Mouse (Mus musculus) neutrophil, adult 59 days (primary cell): ENCODE data around the gene Kcnip1. TPM values are rescaled to one million over a fixed set of nuclear protein-coding genes. Genes with fewer than 3 reads are reported as not detected.

Experiments used
- total RNA-seq, 2 experiments: library from RNA; stranded (reverse); gene quantifications; 1 replicate in 1 of 2; 2 replicates in 1 of 2; pipeline ENCODE4 v1.2.4; 2023

Kcnip1 gene
- total RNA-seq: under 1 TPM in 1 of 2 experiments, not detected in 1; 0.09 TPM

DNA sequence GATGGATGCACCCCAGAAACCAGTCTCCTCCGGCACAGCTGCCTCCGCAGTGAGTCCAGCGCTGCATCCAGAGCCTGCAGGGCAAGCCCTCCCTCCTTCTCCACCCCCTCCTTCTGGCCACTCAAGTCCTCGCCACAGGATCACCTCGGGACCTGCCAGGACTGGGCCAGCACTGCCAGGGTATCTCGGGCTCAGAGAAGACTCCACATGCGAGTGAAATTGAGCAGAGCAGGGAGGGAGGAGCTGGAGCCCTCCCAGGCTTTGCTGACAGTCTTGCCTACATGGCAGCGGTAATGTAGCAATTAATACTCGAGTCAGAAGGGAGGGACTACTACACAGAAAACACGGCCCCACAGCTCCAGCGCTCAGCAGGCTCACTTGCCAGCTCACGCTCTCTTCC, at the start of gene Kcnip1:
Kcnip1 (minus strand) TSS at position 215 of the 400 bp plus-strand sequence.

DNA sequence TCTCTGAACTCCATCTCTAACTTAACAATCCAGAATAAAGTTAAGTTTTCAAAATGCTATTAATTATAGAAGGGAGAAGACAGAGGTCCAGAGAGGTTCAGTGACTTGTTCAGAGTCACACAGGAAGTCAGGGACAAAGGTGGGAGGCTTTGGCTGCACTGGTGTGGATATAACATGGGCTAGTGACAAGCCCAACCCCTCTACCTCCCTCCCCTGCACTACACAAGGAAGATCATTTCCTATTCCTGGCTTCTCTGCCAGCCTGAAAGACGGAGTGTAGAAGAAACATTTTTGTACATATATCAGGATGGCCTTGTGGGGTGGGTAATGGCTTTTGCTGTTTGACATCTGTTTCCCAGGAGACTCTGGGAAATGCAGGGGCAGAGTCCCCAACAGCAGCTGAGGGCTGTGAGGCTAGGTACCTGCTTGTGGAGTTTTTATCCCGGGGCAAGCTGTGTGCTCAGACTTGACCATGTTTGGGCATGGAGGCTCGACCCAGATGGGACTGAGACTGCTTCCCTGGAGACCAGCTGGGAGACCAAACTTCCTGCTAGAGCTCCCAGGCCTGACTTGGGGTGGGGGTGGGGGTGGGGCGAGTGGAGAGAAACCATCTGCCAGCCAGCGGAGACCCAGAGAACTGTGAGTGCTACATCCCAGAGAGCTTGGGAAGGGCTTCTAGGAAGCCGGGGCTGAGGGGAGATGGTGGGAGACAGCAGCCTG, 30.1 kb downstream of the Kcnip1 start, which contains the start of gene Kcnmb1:
Kcnmb1 (plus strand) TSS at position 326 of the 720 bp plus-strand sequence.

DNA sequence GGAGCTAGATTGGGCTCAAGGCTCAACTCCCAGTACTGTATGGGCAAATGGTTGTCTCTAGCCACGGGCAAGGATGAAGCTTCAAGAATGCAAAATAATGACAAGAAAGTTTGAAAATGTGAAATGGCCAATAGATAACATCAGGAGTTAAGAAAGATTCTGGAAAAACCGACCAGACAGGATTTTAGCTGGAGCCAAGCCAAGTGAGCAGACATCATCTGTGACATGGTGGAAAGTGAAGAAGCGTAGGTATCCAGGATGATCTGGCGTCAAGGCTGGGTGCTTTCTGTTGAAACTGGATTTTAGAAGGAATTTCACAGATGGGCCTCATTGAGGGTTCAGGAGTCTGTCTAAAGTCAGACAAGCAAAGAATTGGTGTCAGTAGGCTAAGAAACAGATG, 394.0 kb downstream of the Kcnip1 start, which contains the start of gene D130052B06Rik:
D130052B06Rik (plus strand) TSS at position 317 of the 400 bp plus-strand sequence.

Other genes with a start within 250 kb of the Kcnip1 start
- gene Kcnmb1, start 30.1 kb downstream of the Kcnip1 start, total RNA-seq: not detected
- gene Lcp2, start 53.8 kb upstream of the Kcnip1 start, total RNA-seq: 100 to 1,000 TPM; 181 to 182 TPM
- gene 4930469K13Rik, start 105.4 kb upstream of the Kcnip1 start, total RNA-seq: not detected
- gene Foxi1, start 214.9 kb upstream of the Kcnip1 start, total RNA-seq: not detected